Comparison of ENCODE assay signal across 24 mouse cellular contexts in the genomic region with DNA sequence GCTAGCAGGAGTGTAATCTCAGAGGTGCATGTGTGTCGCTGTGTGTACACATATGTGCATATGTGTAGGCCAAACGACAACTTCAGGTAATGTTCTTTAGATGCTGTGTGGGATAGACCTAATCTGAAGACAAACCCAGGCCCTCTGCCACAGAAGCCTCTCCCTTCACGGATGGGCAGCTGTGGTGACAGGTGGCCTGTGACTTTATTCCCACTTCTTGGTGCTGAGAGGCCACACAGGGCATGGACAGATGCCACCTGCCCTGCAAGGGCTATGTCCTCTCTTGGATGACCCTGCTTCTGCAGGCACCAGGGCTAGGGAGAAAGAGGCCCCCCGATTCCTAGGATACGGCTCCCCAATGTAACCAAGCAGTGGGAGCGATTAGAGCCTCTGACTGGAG. TPM values are rescaled to one million over a fixed set of nuclear protein-coding genes. Genes with fewer than 3 reads are reported as not detected.
DNase-seq lines count a peak whose midpoint lies in the region; ATAC-seq and TF ChIP-seq lines count a peak whose summit lies in the region.
"Had no signal": no experiment of that assay in that cellular context is flagged by ENCODE, and none has a peak within 500 bp of the region (broad histone marks: within the 10 kb centered on the region; RNA-seq: fewer than 3 reads in every experiment).

No protein-coding gene starts in this region.

- H3K9ac ChIP-seq in midbrain, embryonic 16.5 days (ENCODE audit: low read depth, low read length), result no peak overlapping the region
- H3K9ac ChIP-seq in embryonic facial prominence, embryonic 12.5 days, result no peak overlapping the region; the same call in 1 of the 2 replicates
- no peak overlapping the region for H3K9ac ChIP-seq in stomach, postnatal 0 days (ENCODE audit: low read length)
- H3K9ac ChIP-seq: embryonic facial prominence, embryonic 15.5 days; heart, embryonic 15.5 days; hindbrain, embryonic 12.5 days; limb, embryonic 15.5 days; liver, embryonic 13.5 days had no signal

- H3K27ac ChIP-seq in heart, embryonic 10.5 days, result peak overlapping the region; percentile 18; the same call in 1 of the 2 replicates
- peak overlapping the region; percentile 77 for H3K27ac ChIP-seq in midbrain, embryonic 10.5 days (replicated peaks)
- H3K27ac ChIP-seq in midbrain, embryonic 16.5 days (ENCODE audit: low read length), result no peak overlapping the region
- peak overlapping the region; percentile 17; the same call in 1 of the 2 replicates for H3K27ac ChIP-seq in embryonic facial prominence, embryonic 12.5 days
- H3K27ac ChIP-seq in stomach, postnatal 0 days (replicated peaks), result peak overlapping the region; percentile 24; the same call in 1 of the 2 replicates
- H3K27ac ChIP-seq in layer of hippocampus, adult 2 months, result no peak overlapping the region
- H3K27ac ChIP-seq: heart, embryonic 15.5 days; hindbrain, embryonic 12.5 days; liver, embryonic 13.5 days; macrophage had no signal

- no peaks in the 10 kb centered on the region for H3K9me3 ChIP-seq in heart, embryonic 10.5 days
- no peaks in the 10 kb centered on the region for H3K9me3 ChIP-seq in midbrain, embryonic 10.5 days (replicated peaks)
- no peaks in the 10 kb centered on the region for H3K9me3 ChIP-seq in midbrain, embryonic 16.5 days (replicated peaks; ENCODE audit: control insufficient read depth, low read length, poor library complexity, severe bottlenecking)
- H3K9me3 ChIP-seq in embryonic facial prominence, embryonic 12.5 days, result no peaks in the 10 kb centered on the region
- no peaks in the 10 kb centered on the region for H3K9me3 ChIP-seq in stomach, postnatal 0 days (ENCODE audit: control insufficient read depth, low read length)
- H3K9me3 ChIP-seq: embryonic facial prominence, embryonic 15.5 days; heart, embryonic 15.5 days; hindbrain, embryonic 12.5 days; limb, embryonic 15.5 days; liver, embryonic 13.5 days had no signal

- WGBS in heart, embryonic 10.5 days, result 79% methylated on average over 6 of the region's 6 CpGs
- 76% methylated on average over 6 of the region's 6 CpGs for WGBS in midbrain, embryonic 10.5 days
- WGBS in midbrain, embryonic 16.5 days, result 73% methylated on average over 6 of the region's 6 CpGs
- WGBS in embryonic facial prominence, embryonic 12.5 days, result 87% methylated on average over 6 of the region's 6 CpGs
- WGBS in stomach, postnatal 0 days, result 77% methylated on average over 6 of the region's 6 CpGs

- TF ChIP-seq CTCF in stomach, postnatal 0 days (IDR thresholded peaks at IDR 0.05; ENCODE audit: low read depth), result no peak
- no peak for TF ChIP-seq CTCF in layer of hippocampus, adult 2 months (conservative IDR thresholded peaks at IDR 0.05)

- ATAC-seq in midbrain, embryonic 16.5 days, result no peak
- no peak for ATAC-seq in embryonic facial prominence, embryonic 12.5 days (ENCODE audit: insufficient number of reproducible peaks, insufficient read depth, low FRiP score, low TSS enrichment)
- ATAC-seq in stomach, postnatal 0 days (ENCODE audit: low FRiP score, low TSS enrichment), result no peak
- ATAC-seq: forebrain, embryonic 14.5 days had no signal

- H3K4me2 ChIP-seq in midbrain, embryonic 16.5 days (ENCODE audit: low read length), result no peak overlapping the region
- no peak overlapping the region for H3K4me2 ChIP-seq in embryonic facial prominence, embryonic 12.5 days (replicated peaks)
- no peak overlapping the region for H3K4me2 ChIP-seq in stomach, postnatal 0 days (replicated peaks; ENCODE audit: low read depth)
- H3K4me2 ChIP-seq: embryonic facial prominence, embryonic 15.5 days; heart, embryonic 15.5 days; hindbrain, embryonic 12.5 days; limb, embryonic 15.5 days; liver, embryonic 13.5 days had no signal

- H3K4me1 ChIP-seq in heart, embryonic 10.5 days, result peaks cover 58% of the 10 kb centered on the region
- peaks cover 98% of the 10 kb centered on the region for H3K4me1 ChIP-seq in midbrain, embryonic 10.5 days
- peaks cover 31% of the 10 kb centered on the region for H3K4me1 ChIP-seq in midbrain, embryonic 16.5 days (ENCODE audit: control insufficient read depth, insufficient read depth, low read length)
- H3K4me1 ChIP-seq in embryonic facial prominence, embryonic 12.5 days, result peaks cover 44% of the 10 kb centered on the region
- H3K4me1 ChIP-seq in stomach, postnatal 0 days (replicated peaks; ENCODE audit: control insufficient read depth, insufficient read depth), result 0 out of 2 replicates have a peak, but pooled peaks cover 4% of the 10 kb centered on the region

- peaks cover 45% of the 10 kb centered on the region for H3K27me3 ChIP-seq in heart, embryonic 10.5 days (ENCODE audit: insufficient read depth, poor library complexity, severe bottlenecking)
- H3K27me3 ChIP-seq in midbrain, embryonic 10.5 days (ENCODE audit: low read depth, poor library complexity, severe bottlenecking), result peaks cover 90% of the 10 kb centered on the region
- H3K27me3 ChIP-seq in midbrain, embryonic 16.5 days (ENCODE audit: control insufficient read depth, insufficient read depth, low read depth, low read length), result no peaks in the 10 kb centered on the region
- 0 out of 2 replicates have a peak, but pooled peaks cover 11% of the 10 kb centered on the region for H3K27me3 ChIP-seq in embryonic facial prominence, embryonic 12.5 days
- no peaks in the 10 kb centered on the region for H3K27me3 ChIP-seq in stomach, postnatal 0 days (ENCODE audit: control insufficient read depth, insufficient read depth, low read length)
- H3K27me3 ChIP-seq: embryonic facial prominence, embryonic 15.5 days; heart, embryonic 15.5 days; limb, embryonic 15.5 days had no signal

- no peak for TF ChIP-seq EP300 in stomach, postnatal 0 days (optimal IDR thresholded peaks at IDR 0.05)

- H3K4me3 ChIP-seq in heart, embryonic 10.5 days, result no peak overlapping the region
- H3K4me3 ChIP-seq in midbrain, embryonic 10.5 days, result no peak overlapping the region
- H3K4me3 ChIP-seq in midbrain, embryonic 16.5 days (ENCODE audit: low read depth, low read length), result no peak overlapping the region
- H3K4me3 ChIP-seq in embryonic facial prominence, embryonic 12.5 days, result no peak overlapping the region
- H3K4me3 ChIP-seq in stomach, postnatal 0 days (ENCODE audit: low read depth, low read length), result no peak overlapping the region
- H3K4me3 ChIP-seq in layer of hippocampus, adult 2 months, result no peak overlapping the region
- H3K4me3 ChIP-seq: embryonic facial prominence, embryonic 15.5 days; heart, embryonic 15.5 days; hindbrain, embryonic 12.5 days; limb, embryonic 15.5 days; liver, embryonic 13.5 days had no signal

- H3K36me3 ChIP-seq in heart, embryonic 10.5 days, result no peaks in the 10 kb centered on the region
- H3K36me3 ChIP-seq in midbrain, embryonic 10.5 days, result no peaks in the 10 kb centered on the region
- H3K36me3 ChIP-seq in midbrain, embryonic 16.5 days (ENCODE audit: control insufficient read depth, insufficient read depth, low read length), result no peaks in the 10 kb centered on the region
- H3K36me3 ChIP-seq in embryonic facial prominence, embryonic 12.5 days, result no peaks in the 10 kb centered on the region
- no peaks in the 10 kb centered on the region for H3K36me3 ChIP-seq in stomach, postnatal 0 days (ENCODE audit: control insufficient read depth, insufficient read depth, low read length)
- H3K36me3 ChIP-seq: embryonic facial prominence, embryonic 15.5 days; heart, embryonic 15.5 days; hindbrain, embryonic 12.5 days; limb, embryonic 15.5 days; liver, embryonic 13.5 days had no signal

- DNase-seq in heart, embryonic 10.5 days (ENCODE audit: low spot score), result no peak
- DNase-seq in heart, adult 18-20 months, result no peak
- DNase-seq in midbrain, embryonic 10.5 days (ENCODE audit: low spot score), result no peak
- no peak for DNase-seq in stomach, postnatal 0 days (ENCODE audit: low spot score)
- no peak for DNase-seq in layer of hippocampus, adult 2 months (ENCODE audit: low spot score in 2 of 2)
- DNase-seq: adrenal gland, postnatal 25 days; cerebellum, adult 11-12 months; cerebellum, adult 9-11 months; gastrocnemius, postnatal 36 days; layer of hippocampus, postnatal 36 days; liver, embryonic 13.5 days; right cerebral cortex, adult 18-20 months; spleen, adult 18-20 months; thymus, adult 2 months; thymus, postnatal 36 days had no signal

RNA-seq across cellular contexts. Expression of a gene that starts 5.8 kb away (rescaled TPM):
- polyA plus RNA-seq in heart, embryonic 10.5 days (2016; fragmentation: Nextera tagmentation; extraction: Ambion mirVana), result 0.53 and 1.0 TPM in 2 replicates
- 1 to 10 TPM in 1 of 2 experiments, under 1 TPM in 1; 0.82 to 1.4 TPM for total RNA-seq in heart, adult 18-20 months (2021)
- polyA plus RNA-seq in midbrain, embryonic 10.5 days (2016; fragmentation: Nextera tagmentation; extraction: Ambion mirVana), result 6.0 and 7.5 TPM in 2 replicates
- polyA plus RNA-seq in midbrain, embryonic 16.5 days (2015; fragmentation: Nextera tagmentation; extraction: Ambion mirVana), result 11.6 and 12.0 TPM in 2 replicates
- polyA plus RNA-seq in embryonic facial prominence, embryonic 12.5 days (2016; fragmentation: Nextera tagmentation; extraction: Ambion mirVana), result 6.6 and 6.8 TPM in 2 replicates
- polyA plus RNA-seq in stomach, postnatal 0 days (2015; fragmentation: Nextera tagmentation; extraction: Ambion mirVana), result 1.1 and 1.6 TPM in 2 replicates
- 10 to 100 TPM; 17.9 to 19.5 TPM for total RNA-seq in layer of hippocampus, adult 2 months (2021)
- total RNA-seq: megakaryocyte-erythroid progenitor cell, adult 5-6 weeks had no signal
- polyA plus RNA-seq: macrophage had no signal

RNA-seq across cellular contexts. Expression of a gene that starts 54.7 kb away (rescaled TPM):
- polyA plus RNA-seq in heart, embryonic 10.5 days (2016; fragmentation: Nextera tagmentation; extraction: Ambion mirVana), result 8.0 and 12.4 TPM in 2 replicates
- total RNA-seq in heart, adult 18-20 months (2021), result 100 to 1,000 TPM; 303 to 332 TPM
- 2.2 and 2.9 TPM in 2 replicates for polyA plus RNA-seq in midbrain, embryonic 10.5 days (2016; fragmentation: Nextera tagmentation; extraction: Ambion mirVana)
- polyA plus RNA-seq in midbrain, embryonic 16.5 days (2015; fragmentation: Nextera tagmentation; extraction: Ambion mirVana), result 4.4 and 5.9 TPM in 2 replicates
- 11.3 and 12.2 TPM in 2 replicates for polyA plus RNA-seq in embryonic facial prominence, embryonic 12.5 days (2016; fragmentation: Nextera tagmentation; extraction: Ambion mirVana)
- polyA plus RNA-seq in stomach, postnatal 0 days (2015; fragmentation: Nextera tagmentation; extraction: Ambion mirVana), result 16.8 and 20.5 TPM in 2 replicates
- total RNA-seq in layer of hippocampus, adult 2 months (2021), result 10 to 100 TPM; 20.3 to 22.4 TPM

Comparison
In these comparisons a context has a peak if more than half of its experiments do, and no peak if none do; other contexts are left out.
1. H3K27ac ChIP-seq: peak in heart, embryonic 10.5 days (single experiment), midbrain, embryonic 10.5 days (single experiment), embryonic facial prominence, embryonic 12.5 days (single experiment) and stomach, postnatal 0 days (single experiment); none in midbrain, embryonic 16.5 days (single experiment) and layer of hippocampus, adult 2 months (single experiment).